Mouse (Mus musculus) heart, embryonic 16.5 days (tissue): ENCODE data around the gene Gm17334. TPM values are rescaled to one million over a fixed set of nuclear protein-coding genes. Genes with fewer than 3 reads are reported as not detected.
A peak's percentile ranks its signal among the peaks of the same experiment; 100 is the strongest.

ENCODE experiments used
- ATAC-seq: fragments of 200-750 bp; cut with Nextera tagmentation; replicated peaks from 2 replicates; pipeline ENCODE4 v1.8.0; 2017; ENCODE audit warnings: moderate number of reproducible peaks; ENCODE audit not compliant: insufficient read depth, low FRiP score; ENCODE audit errors: extremely low read depth
- H3K27ac ChIP-seq: fragments of 300-500 bp; sonication (generic); 2 replicates; pipeline ENCODE4 v1.5.1; 2014; ENCODE audit warnings: mild to moderate bottlenecking, low read length, control low read depth, moderate library complexity
- H3K27me3 ChIP-seq: fragments of 300-500 bp; sonication (generic); 2 replicates; pipeline ENCODE4 v1.6.1; 2014; ENCODE audit warnings: low read length, mixed read lengths; ENCODE audit not compliant: control insufficient read depth, insufficient read depth
- H3K36me3 ChIP-seq: fragments of 300-500 bp; sonication (generic); 2 replicates; pipeline ENCODE4 v1.6.1; 2014; ENCODE audit not compliant: control insufficient read depth, insufficient read depth
- H3K4me1 ChIP-seq: fragments of 300-500 bp; sonication (generic); 2 replicates; pipeline ENCODE4 v1.6.1; 2014; ENCODE audit warnings: low read length, mixed read lengths; ENCODE audit not compliant: control insufficient read depth, insufficient read depth
- H3K4me2 ChIP-seq: fragments of 300-500 bp; sonication (generic); 2 replicates; pipeline ENCODE4 v1.6.1; 2014; ENCODE audit warnings: low read depth, mild to moderate bottlenecking, control low read depth, low read length
- H3K4me3 ChIP-seq: fragments of 300-500 bp; sonication (generic); 2 replicates; pipeline ENCODE4 v1.5.1; 2014; ENCODE audit warnings: mild to moderate bottlenecking, control low read depth, low read length
- H3K9ac ChIP-seq: fragments of 300-500 bp; sonication (generic); 2 replicates; pipeline ENCODE4 v1.6.1; 2014; ENCODE audit warnings: low read length, control low read depth
- H3K9me3 ChIP-seq: fragments of 300-500 bp; sonication (generic); replicated peaks from 2 replicates; pipeline ENCODE4 v1.6.1; 2016; ENCODE audit warnings: low read length; ENCODE audit not compliant: control insufficient read depth
- WGBS: fragments of 180-500 bp; shearing (Covaris S2); extraction: QIAGEN DNeasy Blood & Tissue Kit; methylation state at CpG from one replicate; pipeline ENCODE4 v1.1.7; 2014; 5-methylcytosine and 5-hydroxymethylcytosine counted together
- polyA plus RNA-seq: library from polyadenylated mRNA; unstranded; fragments of >200 nt; fragmentation: Nextera tagmentation; extraction: Ambion mirVana; gene quantifications from 2 replicates; pipeline ENCODE4 v1.2.1, GENCODE M21; 2015

Gene Gm17334
- polyA plus RNA-seq, 1 experiment from 2014 or later: 0.53 TPM

- Histone ChIP-seq H3K9ac (no peak overlapping the region), H3K36me3 (peaks cover 16% of the 10 kb centered on the region), H3K9me3 (no peaks in the 10 kb centered on the region), H3K27ac (no peak overlapping the region), H3K4me1 (no peaks in the 10 kb centered on the region), H3K4me2 (no peak overlapping the region), H3K4me3 (no peak overlapping the region), H3K27me3 (no peaks in the 10 kb centered on the region)
- no peak for ATAC-seq
- 65% methylated on average over 2 of the region's 2 CpGs for WGBS
Measured at GRCm38 (mm10) chr11:53779808-53780207, 6.8 kb upstream of the Gm17334 start.

- Histone ChIP-seq H3K4me2 (no peak overlapping the region), H3K9ac (no peak overlapping the region), H3K27me3 (no peaks in the 10 kb centered on the region), H3K4me3 (no peak overlapping the region), H3K36me3 (peaks cover 26% of the 10 kb centered on the region), H3K4me1 (no peaks in the 10 kb centered on the region), H3K9me3 (no peaks in the 10 kb centered on the region), H3K27ac (no peak overlapping the region)
- 69% methylated on average over 5 of the region's 5 CpGs for WGBS
- ATAC-seq: no peak
Measured at GRCm38 (mm10) chr11:53778455-53778854, 5.5 kb upstream of the Gm17334 start.

- H3K4me3 ChIP-seq: no peak overlapping the region
- H3K4me2 ChIP-seq: no peak overlapping the region
- ATAC-seq: no peak
- no peaks in the 10 kb centered on the region for H3K9me3 ChIP-seq
- H3K27me3 ChIP-seq: no peaks in the 10 kb centered on the region
- H3K9ac ChIP-seq: no peak overlapping the region
- H3K27ac ChIP-seq: no peak overlapping the region
- 68% methylated on average over 5 of the region's 5 CpGs for WGBS
- H3K4me1 ChIP-seq: no peaks in the 10 kb centered on the region
- peaks cover 28% of the 10 kb centered on the region for H3K36me3 ChIP-seq
Measured at GRCm38 (mm10) chr11:53777736-53778135, 4.7 kb upstream of the Gm17334 start.

GRCm38 (mm10) chr11:53774659-53775255 lies 1.8 kb upstream of the Gm17334 start:
- no peak for ATAC-seq
- H3K27ac ChIP-seq: no peak overlapping the region
- no peak overlapping the region for H3K9ac ChIP-seq
- peaks cover 10% of the 10 kb centered on the region; the same call in 1 of the 2 replicates for H3K4me1 ChIP-seq
- H3K9me3 ChIP-seq: no peaks in the 10 kb centered on the region
- H3K4me3 ChIP-seq: no peak overlapping the region
- no peak overlapping the region for H3K4me2 ChIP-seq
- H3K27me3 ChIP-seq: no peaks in the 10 kb centered on the region
- 84% methylated on average over 13 of the region's 13 CpGs for WGBS
- peaks cover 28% of the 10 kb centered on the region for H3K36me3 ChIP-seq

DNA sequence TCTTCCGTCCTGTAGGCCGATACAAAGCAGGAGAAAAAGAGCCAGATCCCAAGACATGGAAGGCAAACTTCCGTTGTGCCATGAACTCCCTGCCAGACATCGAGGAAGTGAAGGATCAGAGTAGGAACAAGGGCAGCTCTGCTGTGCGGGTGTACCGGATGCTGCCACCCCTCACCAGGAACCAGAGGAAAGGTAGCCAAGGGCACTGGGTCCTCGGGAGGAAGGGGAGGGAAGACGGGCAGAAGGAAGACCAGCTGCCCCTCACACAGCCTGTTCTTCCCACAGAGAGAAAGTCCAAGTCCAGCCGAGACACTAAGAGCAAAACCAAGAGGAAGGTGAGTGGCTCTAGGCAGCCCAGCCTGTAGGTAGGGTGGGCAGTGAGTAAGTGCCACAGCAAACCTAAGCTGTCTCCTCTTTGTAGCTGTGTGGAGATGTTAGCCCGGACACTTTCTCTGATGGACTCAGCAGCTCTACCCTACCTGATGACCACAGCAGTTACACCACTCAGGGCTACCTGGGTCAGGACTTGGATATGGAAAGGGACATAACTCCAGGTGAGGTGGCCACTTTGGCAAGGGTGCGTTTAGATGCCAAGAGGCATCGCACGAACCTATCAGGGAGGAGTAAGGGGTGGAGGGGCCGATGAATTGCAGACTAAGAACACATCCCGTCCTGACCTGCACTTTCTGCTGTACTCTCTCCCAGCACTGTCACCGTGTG lies 814 bp upstream of the Gm17334 start:
- H3K4me3 ChIP-seq: no peak overlapping the region
- no peak overlapping the region for H3K9ac ChIP-seq
- H3K36me3 ChIP-seq: peaks cover 28% of the 10 kb centered on the region
- H3K4me2 ChIP-seq: no peak overlapping the region
- H3K4me1 ChIP-seq: peaks cover 14% of the 10 kb centered on the region
- H3K27ac ChIP-seq: no peak overlapping the region
- no peaks in the 10 kb centered on the region for H3K27me3 ChIP-seq
- WGBS: 87% methylated on average over 16 of the region's 16 CpGs
- no peaks in the 10 kb centered on the region for H3K9me3 ChIP-seq
- no peak for ATAC-seq

DNA sequence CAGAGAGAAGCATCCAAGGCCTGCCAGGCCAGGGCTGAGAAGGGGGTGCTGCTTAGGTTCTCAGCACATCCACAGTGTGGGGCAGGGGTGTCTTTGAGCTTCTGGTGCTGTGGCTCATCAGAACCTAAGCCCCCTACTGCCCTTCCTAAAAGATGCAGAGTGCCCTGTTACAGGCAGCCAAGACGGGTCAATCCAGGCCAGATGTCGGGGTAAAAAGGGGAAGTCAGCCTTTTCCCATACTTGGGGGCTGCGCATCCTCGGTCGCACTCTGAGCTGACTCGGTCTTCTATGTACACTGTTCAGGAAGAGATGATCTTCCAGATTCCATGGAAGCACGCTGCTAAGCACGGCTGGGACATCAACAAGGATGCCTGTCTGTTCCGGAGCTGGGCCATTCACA lies 451 bp downstream of the Gm17334 start:
- no peak for ATAC-seq
- peaks cover 14% of the 10 kb centered on the region for H3K4me1 ChIP-seq
- no peak overlapping the region for H3K4me2 ChIP-seq
- no peaks in the 10 kb centered on the region for H3K9me3 ChIP-seq
- WGBS: 84% methylated on average over 9 of the region's 9 CpGs
- H3K9ac ChIP-seq: no peak overlapping the region
- H3K4me3 ChIP-seq: no peak overlapping the region
- peaks cover 25% of the 10 kb centered on the region for H3K36me3 ChIP-seq
- H3K27me3 ChIP-seq: no peaks in the 10 kb centered on the region
- H3K27ac ChIP-seq: no peak overlapping the region

DNA sequence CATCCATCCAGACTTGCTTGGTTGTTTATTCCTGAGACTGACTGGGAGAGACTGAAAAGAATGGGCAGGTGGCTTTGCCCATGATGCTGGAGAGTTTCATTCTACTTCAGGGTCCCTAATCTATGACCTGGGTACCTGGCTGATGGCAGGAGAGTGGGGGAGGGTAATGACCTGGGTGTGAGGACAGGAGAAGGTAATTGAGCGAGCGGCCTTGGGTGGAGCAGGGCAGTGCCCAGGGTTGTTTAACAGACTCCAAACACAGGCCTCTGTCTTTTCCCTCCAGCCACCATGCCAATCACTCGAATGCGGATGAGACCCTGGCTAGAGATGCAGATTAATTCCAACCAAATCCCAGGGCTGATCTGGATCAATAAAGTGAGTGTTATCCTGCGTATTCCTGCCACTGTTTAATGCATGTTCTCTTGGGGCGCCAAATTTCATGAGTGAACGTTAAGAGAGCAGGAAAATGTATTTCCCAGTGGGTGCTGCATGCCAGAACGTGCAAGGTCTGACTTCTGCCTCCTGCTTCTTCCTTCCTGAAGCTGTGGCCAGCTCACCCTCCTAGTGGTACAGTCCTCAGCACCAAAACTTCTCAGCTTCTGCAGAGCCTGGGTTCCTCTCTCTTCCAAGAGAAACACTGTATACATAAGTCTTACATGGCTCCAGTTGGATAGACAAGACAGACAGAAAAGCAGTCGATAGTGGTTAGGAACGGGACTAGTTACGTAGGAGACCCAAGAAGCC lies 1.8 kb downstream of the Gm17334 start:
- Histone ChIP-seq H3K4me1 (peaks cover 14% of the 10 kb centered on the region), H3K36me3 (peaks cover 22% of the 10 kb centered on the region), H3K27me3 (no peaks in the 10 kb centered on the region), H3K4me2 (peak overlapping the region; percentile 65), H3K9me3 (no peaks in the 10 kb centered on the region), H3K9ac (peak overlapping the region; percentile 79), H3K4me3 (peak overlapping the region; percentile 89), H3K27ac (no peak overlapping the region)
- WGBS: 79% methylated on average over 11 of the region's 11 CpGs
- no peak for ATAC-seq

DNA sequence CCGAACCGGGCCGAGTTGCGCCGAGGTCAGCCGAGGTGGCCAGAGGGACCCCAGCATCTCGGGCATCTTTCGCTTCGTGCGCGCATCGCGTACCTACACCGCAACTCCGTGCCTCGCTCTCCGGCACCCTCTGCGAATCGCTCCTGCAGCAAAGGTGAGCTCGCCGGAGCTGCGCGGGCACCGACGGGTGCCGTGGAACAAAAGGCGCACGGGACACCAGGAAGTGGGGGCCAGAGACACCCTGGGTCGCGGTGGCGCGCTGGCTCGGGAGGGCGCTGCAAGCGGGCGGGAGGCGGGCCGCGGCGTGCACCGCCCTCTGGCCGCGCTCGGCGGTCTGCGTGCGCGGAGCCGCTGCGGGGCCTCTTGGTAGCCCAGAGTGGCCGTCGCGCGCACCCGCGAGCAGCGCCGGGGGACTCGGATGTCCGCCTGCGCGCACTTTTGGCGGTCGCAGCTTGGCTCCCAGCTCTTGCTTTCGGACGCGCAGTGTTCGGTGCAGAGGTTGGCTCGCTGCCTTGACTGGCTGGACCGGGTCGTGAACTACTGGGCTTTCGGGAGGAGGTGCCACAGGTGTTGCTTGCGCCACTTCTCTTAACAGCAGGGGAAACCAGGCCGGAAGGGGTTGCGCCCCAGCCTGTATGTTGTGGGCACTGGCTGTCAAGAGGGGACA lies 2.7 kb downstream of the Gm17334 start:
- Histone ChIP-seq H3K9ac (peak overlapping the region; percentile 79), H3K36me3 (peaks cover 16% of the 10 kb centered on the region), H3K4me1 (peaks cover 14% of the 10 kb centered on the region), H3K27me3 (no peaks in the 10 kb centered on the region), H3K4me3 (peak overlapping the region; percentile 89), H3K4me2 (peak overlapping the region; percentile 65), H3K27ac (peak overlapping the region; percentile 82), H3K9me3 (no peaks in the 10 kb centered on the region)
- peak; percentile 80 for ATAC-seq
- WGBS: under 1% methylated on average over 75 of the region's 75 CpGs
